Mouse (Mus musculus) CH12.LX (cell line): ENCODE measurements at regions not wholly inside any gene's neighbourhood (a gene's known extent, or its start where the extent isn't known, plus 50 kb on each side); places are given as distances from the start of the nearest gene placed in this dataset.

ENCODE experiments used
- DNase-seq: peaks from one replicate; pipeline ENCODE4 v3.0.0-alpha.2; 2013; ENCODE audit errors: extremely low read depth
- H3K27ac ChIP-seq: 2 replicates; pipeline ENCODE4 v1.5.1; 2012; ENCODE audit warnings: low read depth, mild to moderate bottlenecking, control low read depth, moderate library complexity; ENCODE audit not compliant: insufficient read depth
- H3K27me3 ChIP-seq: replicated peaks from 2 replicates; pipeline ENCODE3; 2012; ENCODE audit warnings: inconsistent platforms
- H3K36me3 ChIP-seq, 2 experiments: replicated peaks in 1 of 2; 2 replicates each; pipeline versions ENCODE3 to v1.6.1; 2012; ENCODE audit warnings: inconsistent platforms in 1 of 2, low read length in 1 of 2, mild to moderate bottlenecking in 1 of 2, mixed read lengths in 1 of 2, moderate library complexity in 1 of 2; ENCODE audit not compliant: control insufficient read depth in 1 of 2, insufficient read depth in 1 of 2
- H3K4me1 ChIP-seq, 2 experiments: 2 replicates each; pipeline ENCODE4 v1.6.1; 2012; ENCODE audit warnings: inconsistent platforms in 1 of 2, moderate library complexity in 1 of 2; ENCODE audit not compliant: insufficient read depth in 2 of 2, control insufficient read depth in 1 of 2
- H3K4me2 ChIP-seq: 2 replicates; pipeline ENCODE4 v1.6.1; 2012; ENCODE audit warnings: low read depth, mild to moderate bottlenecking, control low read depth; ENCODE audit not compliant: poor library complexity, insufficient read depth, severe bottlenecking
- H3K4me3 ChIP-seq, 3 experiments: fragments of 150-350 bp in 1 of 3; sonication (generic) in 1 of 3; replicated peaks in 1 of 3; 2 replicates each; pipeline versions ENCODE3 to v1.5.1; 2011 to 2012; ENCODE audit warnings: low read depth in 2 of 3, low read length in 2 of 3, mild to moderate bottlenecking in 2 of 3, moderate library complexity in 2 of 3, control low read depth in 1 of 3, improper control_type of control experiment in 1 of 3, inconsistent platforms in 1 of 3, mixed read lengths in 1 of 3; ENCODE audit not compliant: poor library complexity in 1 of 3
- H3K79me2 ChIP-seq: replicated peaks from 2 replicates; pipeline ENCODE4 v1.6.1; 2012; ENCODE audit warnings: mild to moderate bottlenecking, moderate library complexity; ENCODE audit not compliant: control insufficient read depth, poor library complexity, insufficient read depth, severe bottlenecking; ENCODE audit errors: extremely low read depth
- H3K9ac ChIP-seq: 2 replicates; pipeline ENCODE4 v1.6.1; 2012; ENCODE audit warnings: low read depth, mild to moderate bottlenecking, control low read depth, moderate library complexity; ENCODE audit not compliant: insufficient read depth
- H3K9me3 ChIP-seq: replicated peaks from 2 replicates; pipeline ENCODE3; 2012; ENCODE audit warnings: low read length, inconsistent platforms, mixed read lengths
- BHLHE40 ChIP-seq: IDR thresholded peaks from 2 replicates; pipeline ENCODE4 v1.6.1; 2011; ENCODE audit warnings: mild to moderate bottlenecking, low read depth, low read length, improper control_type of control experiment
- CHD1 ChIP-seq: IDR thresholded peaks from 2 replicates; pipeline ENCODE4 v1.6.1; 2012; ENCODE audit warnings: low read depth, low read length, improper control_type of control experiment, inconsistent platforms
- CHD2 ChIP-seq: IDR thresholded peaks from 2 replicates; pipeline ENCODE4 v1.6.1; 2011; ENCODE audit warnings: low read length, improper control_type of control experiment
- CTCF ChIP-seq, 2 experiments: IDR thresholded peaks in 1 of 2; conservative IDR thresholded peaks in 1 of 2; 2 replicates each; pipeline ENCODE4 v1.5.1; 2011 to 2012; ENCODE audit warnings: low read depth in 2 of 2, low read length in 2 of 2, improper control_type of control experiment in 1 of 2, inconsistent platforms in 1 of 2, mild to moderate bottlenecking in 1 of 2, moderate library complexity in 1 of 2
- EP300 ChIP-seq: IDR thresholded peaks from 2 replicates; pipeline ENCODE4 v1.6.1; 2011; ENCODE audit warnings: low read length, improper control_type of control experiment
- ETS1 ChIP-seq: conservative IDR thresholded peaks from 2 replicates; pipeline ENCODE4 v1.6.1; 2012; ENCODE audit warnings: low read depth, mild to moderate bottlenecking, inconsistent platforms, low read length, improper control_type of control experiment, moderate library complexity
- HCFC1 ChIP-seq: IDR thresholded peaks from 2 replicates; pipeline ENCODE4 v1.6.1; 2012; ENCODE audit warnings: low read depth, mild to moderate bottlenecking, inconsistent platforms, low read length, improper control_type of control experiment
- IRF4 ChIP-seq: IDR thresholded peaks from 2 replicates; pipeline ENCODE4 v1.6.1; 2014; ENCODE audit warnings: low read depth, mild to moderate bottlenecking, inconsistent platforms, low read length, improper control_type of control experiment
- JUN ChIP-seq: IDR thresholded peaks from 2 replicates; pipeline ENCODE4 v1.6.1; 2011; ENCODE audit warnings: low read depth, mild to moderate bottlenecking, low read length, improper control_type of control experiment, moderate library complexity; ENCODE audit not compliant: insufficient read depth
- KAT2A ChIP-seq: IDR thresholded peaks from 2 replicates; pipeline ENCODE4 v1.6.1; 2012; ENCODE audit warnings: low read length, improper control_type of control experiment, inconsistent platforms; ENCODE audit not compliant: insufficient replicate concordance
- MAX ChIP-seq: IDR thresholded peaks from 2 replicates; pipeline ENCODE4 v1.6.1; 2011; ENCODE audit warnings: low read length, improper control_type of control experiment
- MAZ ChIP-seq: IDR thresholded peaks from 2 replicates; pipeline ENCODE4 v1.6.1; 2012; ENCODE audit warnings: low read depth, mild to moderate bottlenecking, inconsistent platforms, low read length, improper control_type of control experiment, moderate library complexity
- MEF2A ChIP-seq: IDR thresholded peaks from 2 replicates; pipeline ENCODE4 v1.6.1; 2014; ENCODE audit warnings: low read depth, mild to moderate bottlenecking, inconsistent platforms, low read length, improper control_type of control experiment, borderline replicate concordance
- MXI1 ChIP-seq: IDR thresholded peaks from 2 replicates; pipeline ENCODE4 v1.6.1; 2011; ENCODE audit warnings: mild to moderate bottlenecking, low read depth, low read length, improper control_type of control experiment
- MYC ChIP-seq: IDR thresholded peaks from 2 replicates; pipeline ENCODE4 v1.6.1; 2011; ENCODE audit warnings: low read depth, mild to moderate bottlenecking, improper control_type of control experiment, low read length
- POLR2A ChIP-seq: IDR thresholded peaks from 2 replicates; pipeline ENCODE4 v1.6.1; 2011; ENCODE audit warnings: low read depth, mild to moderate bottlenecking, improper control_type of control experiment, low read length
- RAD21 ChIP-seq: IDR thresholded peaks from 2 replicates; pipeline ENCODE4 v1.6.1; 2011; ENCODE audit warnings: low read depth, mild to moderate bottlenecking, low read length, improper control_type of control experiment, moderate library complexity
- RCOR1 ChIP-seq: conservative IDR thresholded peaks from 2 replicates; pipeline ENCODE4 v1.6.1; 2012; ENCODE audit warnings: low read depth, mild to moderate bottlenecking, inconsistent platforms, low read length, improper control_type of control experiment
- SIN3A ChIP-seq: IDR thresholded peaks from 2 replicates; pipeline ENCODE4 v1.6.1; 2012; ENCODE audit warnings: low read length, improper control_type of control experiment, inconsistent platforms
- SMC3 ChIP-seq: IDR thresholded peaks from 2 replicates; pipeline ENCODE4 v1.6.1; 2011; ENCODE audit warnings: low read depth, low read length, improper control_type of control experiment
- USF1 ChIP-seq: IDR thresholded peaks from 2 replicates; pipeline ENCODE4 v1.6.1; 2014; ENCODE audit warnings: low read depth, mild to moderate bottlenecking, inconsistent platforms, low read length, improper control_type of control experiment
- USF2 ChIP-seq: conservative IDR thresholded peaks from 2 replicates; pipeline ENCODE4 v1.6.1; 2011; ENCODE audit warnings: low read depth, low read length, improper control_type of control experiment
- ZMIZ1 ChIP-seq: IDR thresholded peaks from 2 replicates; pipeline ENCODE4 v1.6.1; 2012; ENCODE audit warnings: low read depth, mild to moderate bottlenecking, inconsistent platforms, low read length, improper control_type of control experiment
- ZNF384 ChIP-seq: IDR thresholded peaks from 2 replicates; pipeline ENCODE4 v1.6.1; 2012; ENCODE audit warnings: low read depth, low read length, improper control_type of control experiment, inconsistent platforms
- dilution Hi-C: fragments of 300-500 bp; cut with MboI; formaldehyde crosslinking; loops from 2 replicates; pipeline ENCODE4 v1.14.3; 2020; ENCODE audit warnings: low sequenced_read_pairs; ENCODE audit not compliant: extremely low pct_unique_long_range_greater_than_20kb, extremely low pct_ligation_motif_present
- in situ Hi-C: fragments of 300-500 bp; cut with MboI; formaldehyde crosslinking; loops from 3 replicates; pipeline ENCODE4 v1.14.3; 2019; ENCODE audit warnings: low sequenced_read_pairs, low pct_ligation_motif_present, low pct_unique_long_range_greater_than_20kb, mixed read lengths

- H3K27me3 ChIP-seq, result peaks cover 36% of the 10 kb centered on the region
- no peak overlapping the region for H3K4me3 ChIP-seq
- no peak overlapping the region for H3K9ac ChIP-seq
- H3K9me3 ChIP-seq, result no peaks in the 10 kb centered on the region
- H3K4me1 ChIP-seq, result peaks cover 5 to 17% of the 10 kb centered on the region in 2 experiments; a peak in 3 of 4 replicates
- no peaks in the 10 kb centered on the region for H3K79me2 ChIP-seq
- H3K36me3 ChIP-seq, result no peaks in the 10 kb centered on the region
- dilution Hi-C loops, result no loop called here
- no peak for TF ChIP-seq USF1
- no peak for TF ChIP-seq SMC3
- TF ChIP-seq MYC, result no peak
- no peak for TF ChIP-seq KAT2A
- no peak for TF ChIP-seq POLR2A
- no peak for TF ChIP-seq BHLHE40
- TF ChIP-seq RAD21, result no peak
- no peak for TF ChIP-seq MEF2A
- TF ChIP-seq CTCF (conservative IDR thresholded peaks at IDR 0.05 in 1 of 2, IDR thresholded peaks at IDR 0.05 in 1 of 2; ENCODE audit: low read depth in 2 of 2, low read length in 2 of 2), result no peak
- no peak for TF ChIP-seq ZNF384
- TF ChIP-seq MAZ, result no peak
- no peak for TF ChIP-seq ZMIZ1
- no peak for TF ChIP-seq SIN3A
- no peak for TF ChIP-seq IRF4
- peak; percentile 21 for DNase-seq
- no peak overlapping the region for H3K27ac ChIP-seq
- H3K4me2 ChIP-seq, result no peak overlapping the region
- in situ Hi-C loops, result no loop called here
These were observed 54.8 kb upstream of the Foxo6 start for GRCm38 (mm10) chr4:120341933-120342332.

GRCm38 (mm10) chr4:120342658-120343057 is 55.5 kb upstream of the Foxo6 start:
- H3K36me3 ChIP-seq, result no peaks in the 10 kb centered on the region
- no peaks in the 10 kb centered on the region for H3K79me2 ChIP-seq
- H3K4me1 ChIP-seq, result peaks cover 5 to 17% of the 10 kb centered on the region in 2 experiments; a peak in 3 of 4 replicates
- H3K27ac ChIP-seq, result no peak overlapping the region
- no peak for DNase-seq
- H3K9ac ChIP-seq, result no peak overlapping the region
- H3K9me3 ChIP-seq, result no peaks in the 10 kb centered on the region
- dilution Hi-C loops (no loop called here), in situ Hi-C loops (no loop called here)
- H3K4me2 ChIP-seq, result no peak overlapping the region
- no peak overlapping the region for H3K4me3 ChIP-seq
- TF ChIP-seq CHD2 (no peak), MXI1 (no peak), MYC (no peak), EP300 (no peak), CTCF (conservative IDR thresholded peaks at IDR 0.05 in 1 of 2, IDR thresholded peaks at IDR 0.05 in 1 of 2; ENCODE audit: low read depth in 2 of 2, low read length in 2 of 2) (no peak), POLR2A (no peak), USF2 (no peak), ETS1 (no peak), SMC3 (no peak), BHLHE40 (no peak), MAX (no peak), CHD1 (no peak), RCOR1 (no peak), JUN (no peak), HCFC1 (no peak)
- peaks cover 34% of the 10 kb centered on the region for H3K27me3 ChIP-seq
